Mouse (Mus musculus) CH12.LX (cell line): ENCODE data around the gene Kcnh5. TPM values are rescaled to one million over a fixed set of nuclear protein-coding genes. Genes with fewer than 3 reads are reported as not detected.
A peak's percentile ranks its signal among the peaks of the same experiment; 100 is the strongest.

Experiments
- DNase-seq: peaks from one replicate; pipeline ENCODE4 v3.0.0-alpha.2; 2013; ENCODE audit errors: extremely low read depth
- H3K27ac ChIP-seq: 2 replicates; pipeline ENCODE4 v1.5.1; 2012; ENCODE audit warnings: low read depth, mild to moderate bottlenecking, control low read depth, moderate library complexity; ENCODE audit not compliant: insufficient read depth
- H3K27me3 ChIP-seq: replicated peaks from 2 replicates; pipeline ENCODE3; 2012; ENCODE audit warnings: inconsistent platforms
- H3K36me3 ChIP-seq, 2 experiments: replicated peaks in 1 of 2; 2 replicates each; pipeline versions ENCODE3 to v1.6.1; 2012; ENCODE audit warnings: inconsistent platforms in 1 of 2, low read length in 1 of 2, mild to moderate bottlenecking in 1 of 2, mixed read lengths in 1 of 2, moderate library complexity in 1 of 2; ENCODE audit not compliant: control insufficient read depth in 1 of 2, insufficient read depth in 1 of 2
- H3K4me1 ChIP-seq, 2 experiments: 2 replicates each; pipeline ENCODE4 v1.6.1; 2012; ENCODE audit warnings: inconsistent platforms in 1 of 2, moderate library complexity in 1 of 2; ENCODE audit not compliant: insufficient read depth in 2 of 2, control insufficient read depth in 1 of 2
- H3K4me2 ChIP-seq: 2 replicates; pipeline ENCODE4 v1.6.1; 2012; ENCODE audit warnings: low read depth, mild to moderate bottlenecking, control low read depth; ENCODE audit not compliant: poor library complexity, insufficient read depth, severe bottlenecking
- H3K4me3 ChIP-seq, 3 experiments: fragments of 150-350 bp in 1 of 3; sonication (generic) in 1 of 3; replicated peaks in 1 of 3; 2 replicates each; pipeline versions ENCODE3 to v1.5.1; 2011 to 2012; ENCODE audit warnings: low read depth in 2 of 3, low read length in 2 of 3, mild to moderate bottlenecking in 2 of 3, moderate library complexity in 2 of 3, control low read depth in 1 of 3, improper control_type of control experiment in 1 of 3, inconsistent platforms in 1 of 3, mixed read lengths in 1 of 3; ENCODE audit not compliant: poor library complexity in 1 of 3
- H3K79me2 ChIP-seq: replicated peaks from 2 replicates; pipeline ENCODE4 v1.6.1; 2012; ENCODE audit warnings: mild to moderate bottlenecking, moderate library complexity; ENCODE audit not compliant: control insufficient read depth, poor library complexity, insufficient read depth, severe bottlenecking; ENCODE audit errors: extremely low read depth
- H3K9ac ChIP-seq: 2 replicates; pipeline ENCODE4 v1.6.1; 2012; ENCODE audit warnings: low read depth, mild to moderate bottlenecking, control low read depth, moderate library complexity; ENCODE audit not compliant: insufficient read depth
- H3K9me3 ChIP-seq: replicated peaks from 2 replicates; pipeline ENCODE3; 2012; ENCODE audit warnings: low read length, inconsistent platforms, mixed read lengths
- BHLHE40 ChIP-seq: IDR thresholded peaks from 2 replicates; pipeline ENCODE4 v1.6.1; 2011; ENCODE audit warnings: mild to moderate bottlenecking, low read depth, low read length, improper control_type of control experiment
- CHD1 ChIP-seq: IDR thresholded peaks from 2 replicates; pipeline ENCODE4 v1.6.1; 2012; ENCODE audit warnings: low read depth, low read length, improper control_type of control experiment, inconsistent platforms
- CHD2 ChIP-seq: IDR thresholded peaks from 2 replicates; pipeline ENCODE4 v1.6.1; 2011; ENCODE audit warnings: low read length, improper control_type of control experiment
- CTCF ChIP-seq, 2 experiments: IDR thresholded peaks in 1 of 2; conservative IDR thresholded peaks in 1 of 2; 2 replicates each; pipeline ENCODE4 v1.5.1; 2011 to 2012; ENCODE audit warnings: low read depth in 2 of 2, low read length in 2 of 2, improper control_type of control experiment in 1 of 2, inconsistent platforms in 1 of 2, mild to moderate bottlenecking in 1 of 2, moderate library complexity in 1 of 2
- ETS1 ChIP-seq: conservative IDR thresholded peaks from 2 replicates; pipeline ENCODE4 v1.6.1; 2012; ENCODE audit warnings: low read depth, mild to moderate bottlenecking, inconsistent platforms, low read length, improper control_type of control experiment, moderate library complexity
- GABPA ChIP-seq: IDR thresholded peaks from 2 replicates; pipeline ENCODE4 v1.6.1; 2012; ENCODE audit warnings: low read depth, low read length, improper control_type of control experiment, inconsistent platforms; ENCODE audit not compliant: insufficient replicate concordance
- HCFC1 ChIP-seq: IDR thresholded peaks from 2 replicates; pipeline ENCODE4 v1.6.1; 2012; ENCODE audit warnings: low read depth, mild to moderate bottlenecking, inconsistent platforms, low read length, improper control_type of control experiment
- JUN ChIP-seq: IDR thresholded peaks from 2 replicates; pipeline ENCODE4 v1.6.1; 2011; ENCODE audit warnings: low read depth, mild to moderate bottlenecking, low read length, improper control_type of control experiment, moderate library complexity; ENCODE audit not compliant: insufficient read depth
- JUND ChIP-seq: conservative IDR thresholded peaks from 2 replicates; pipeline ENCODE4 v1.6.1; 2011; ENCODE audit warnings: low read depth, low read length, improper control_type of control experiment
- MAZ ChIP-seq: IDR thresholded peaks from 2 replicates; pipeline ENCODE4 v1.6.1; 2012; ENCODE audit warnings: low read depth, mild to moderate bottlenecking, inconsistent platforms, low read length, improper control_type of control experiment, moderate library complexity
- MYC ChIP-seq: IDR thresholded peaks from 2 replicates; pipeline ENCODE4 v1.6.1; 2011; ENCODE audit warnings: low read depth, mild to moderate bottlenecking, improper control_type of control experiment, low read length
- NRF1 ChIP-seq: IDR thresholded peaks from 2 replicates; pipeline ENCODE4 v1.6.1; 2014; ENCODE audit warnings: low read depth, mild to moderate bottlenecking, inconsistent platforms, low read length, improper control_type of control experiment, moderate library complexity
- POLR2AphosphoS2 ChIP-seq: IDR thresholded peaks from 2 replicates; pipeline ENCODE4 v1.6.1; 2011; ENCODE audit warnings: low read depth, low read length, improper control_type of control experiment
- RAD21 ChIP-seq: IDR thresholded peaks from 2 replicates; pipeline ENCODE4 v1.6.1; 2011; ENCODE audit warnings: low read depth, mild to moderate bottlenecking, low read length, improper control_type of control experiment, moderate library complexity
- SMC3 ChIP-seq: IDR thresholded peaks from 2 replicates; pipeline ENCODE4 v1.6.1; 2011; ENCODE audit warnings: low read depth, low read length, improper control_type of control experiment
- ZNF384 ChIP-seq: IDR thresholded peaks from 2 replicates; pipeline ENCODE4 v1.6.1; 2012; ENCODE audit warnings: low read depth, low read length, improper control_type of control experiment, inconsistent platforms
- dilution Hi-C: fragments of 300-500 bp; cut with MboI; formaldehyde crosslinking; loops from 2 replicates; pipeline ENCODE4 v1.14.3; 2020; ENCODE audit warnings: low sequenced_read_pairs; ENCODE audit not compliant: extremely low pct_unique_long_range_greater_than_20kb, extremely low pct_ligation_motif_present
- in situ Hi-C: fragments of 300-500 bp; cut with MboI; formaldehyde crosslinking; loops from 3 replicates; pipeline ENCODE4 v1.14.3; 2019; ENCODE audit warnings: low sequenced_read_pairs, low pct_ligation_motif_present, low pct_unique_long_range_greater_than_20kb, mixed read lengths
- polyA plus RNA-seq: library from polyadenylated mRNA; unstranded; fragments of >175 nt; gene quantifications from 2 replicates; pipeline ENCODE4 v1.2.1, GENCODE M21; 2012; ENCODE audit warnings: low read depth; ENCODE audit not compliant: insufficient read length
- total RNA-seq, 2 experiments: library from RNA; depleted of rRNA; stranded (reverse); fragments of 300-350 nt in 1 of 2; fragments of >200 nt in 1 of 2; gene quantifications; 2 replicates each; pipeline ENCODE4 v1.2.3; 2012 to 2014

The Kcnh5 gene
- total and polyA plus RNA-seq, 3 experiments = 0.04 TPM; not detected in 2

- no peak for TF ChIP-seq GABPA
- peak; percentile 52; the same call in 1 of the 2 replicates for TF ChIP-seq CHD2
These were observed 24.0 kb downstream of the Kcnh5 start (continued) for GRCm38 (mm10) chr12:75153076-75153568.

GRCm38 (mm10) chr12:75139792-75140191, 37.3 kb downstream of the Kcnh5 start:
- H3K36me3 ChIP-seq = no peaks in the 10 kb centered on the region
- TF ChIP-seq CTCF (conservative IDR thresholded peaks at IDR 0.05 in 1 of 2, IDR thresholded peaks at IDR 0.05 in 1 of 2; ENCODE audit: low read depth in 2 of 2, low read length in 2 of 2) = peak in 1 of 2 experiments; percentile 55; a peak in 3 of 4 replicates
- TF ChIP-seq SMC3 = peak; percentile 63
- no peak for TF ChIP-seq JUND
- no peak for TF ChIP-seq ETS1
- no peak for TF ChIP-seq JUN
- TF ChIP-seq MYC = no peak
- no peak for TF ChIP-seq POLR2AphosphoS2
- TF ChIP-seq BHLHE40 = no peak
- TF ChIP-seq RAD21 = peak; percentile 47
- TF ChIP-seq NRF1 = no peak
- no peaks in the 10 kb centered on the region for H3K27me3 ChIP-seq
- H3K79me2 ChIP-seq = no peaks in the 10 kb centered on the region
- H3K4me2 ChIP-seq = no peak overlapping the region
- 0 out of 4 replicates have a peak, but pooled peaks cover 0 to 2% of the 10 kb centered on the region in 2 experiments for H3K4me1 ChIP-seq
- no peak overlapping the region for H3K27ac ChIP-seq
- H3K9ac ChIP-seq = no peak overlapping the region
- dilution Hi-C loops = no loop called here
- in situ Hi-C loops = no loop called here
- DNase-seq = peak; percentile 11
- no peaks in the 10 kb centered on the region for H3K9me3 ChIP-seq
- no peak overlapping the region for H3K4me3 ChIP-seq

GRCm38 (mm10) chr12:75091921-75092320, 85.2 kb downstream of the Kcnh5 start:
- no peak overlapping the region for H3K27ac ChIP-seq
- dilution Hi-C loops = no loop called here
- H3K9ac ChIP-seq = no peak overlapping the region
- H3K4me2 ChIP-seq = no peak overlapping the region
- no peaks in the 10 kb centered on the region for H3K79me2 ChIP-seq
- H3K27me3 ChIP-seq = no peaks in the 10 kb centered on the region
- DNase-seq = no peak
- H3K4me3 ChIP-seq = no peak overlapping the region
- no peaks in the 10 kb centered on the region for H3K9me3 ChIP-seq
- in situ Hi-C loops = no loop called here
- no peaks in the 10 kb centered on the region for H3K4me1 ChIP-seq
- no peaks in the 10 kb centered on the region for H3K36me3 ChIP-seq
- TF ChIP-seq ZNF384 (no peak), BHLHE40 (no peak), HCFC1 (no peak), NRF1 (no peak), CHD1 (no peak), MAZ (no peak), JUN (no peak)
